Mouse (Mus musculus) intestine, embryonic 15.5 days (tissue): ENCODE results near the gene Sec24d. TPM values are rescaled to one million over a fixed set of nuclear protein-coding genes. Genes with fewer than 3 reads are reported as not detected.
A peak's percentile ranks its signal among the peaks of the same experiment; 100 is the strongest.

ENCODE experiments used
- ATAC-seq: fragments of 200-750 bp; cut with Nextera tagmentation; 2 replicates; pipeline ENCODE4 v1.8.0; 2017; ENCODE audit warnings: moderate TSS enrichment, moderate library complexity
- H3K27ac ChIP-seq: fragments of 300-500 bp; sonication (generic); 2 replicates; pipeline ENCODE4 v1.5.1; 2015; ENCODE audit warnings: mild to moderate bottlenecking, inconsistent platforms
- H3K27me3 ChIP-seq: fragments of 300-500 bp; sonication (generic); replicated peaks from 2 replicates; pipeline ENCODE4 v1.6.1; 2015; ENCODE audit warnings: inconsistent platforms
- H3K36me3 ChIP-seq: fragments of 300-500 bp; sonication (generic); 2 replicates; pipeline ENCODE4 v1.6.1; 2015; ENCODE audit warnings: inconsistent platforms
- H3K4me1 ChIP-seq: fragments of 300-500 bp; sonication (generic); replicated peaks from 2 replicates; pipeline ENCODE4 v1.6.1; 2015; ENCODE audit warnings: inconsistent platforms
- H3K4me2 ChIP-seq: fragments of 300-500 bp; sonication (generic); replicated peaks from 2 replicates; pipeline ENCODE4 v1.6.1; 2015; ENCODE audit warnings: mild to moderate bottlenecking, inconsistent platforms
- H3K4me3 ChIP-seq: fragments of 300-500 bp; sonication (generic); replicated peaks from 2 replicates; pipeline ENCODE4 v1.5.1; 2015; ENCODE audit warnings: inconsistent platforms
- H3K9ac ChIP-seq: fragments of 300-500 bp; sonication (generic); 2 replicates; pipeline ENCODE4 v1.6.1; 2015; ENCODE audit warnings: inconsistent platforms
- H3K9me3 ChIP-seq: fragments of 300-500 bp; sonication (generic); 2 replicates; pipeline ENCODE4 v1.6.1; 2016; ENCODE audit warnings: inconsistent platforms
- WGBS: fragments of 180-500 bp; shearing (Covaris S2); methylation state at CpG from one replicate; pipeline ENCODE4 v1.1.7; 2015; 5-methylcytosine and 5-hydroxymethylcytosine counted together
- polyA plus RNA-seq: library from polyadenylated mRNA; unstranded; fragments of >200 nt; fragmentation: Nextera tagmentation; extraction: Ambion mirVana; gene quantifications from 2 replicates; pipeline ENCODE4 v1.2.1, GENCODE M21; 2015

The Sec24d gene
- polyA plus RNA-seq, 1 experiment from 2014 or later: 95.9 TPM

DNA sequence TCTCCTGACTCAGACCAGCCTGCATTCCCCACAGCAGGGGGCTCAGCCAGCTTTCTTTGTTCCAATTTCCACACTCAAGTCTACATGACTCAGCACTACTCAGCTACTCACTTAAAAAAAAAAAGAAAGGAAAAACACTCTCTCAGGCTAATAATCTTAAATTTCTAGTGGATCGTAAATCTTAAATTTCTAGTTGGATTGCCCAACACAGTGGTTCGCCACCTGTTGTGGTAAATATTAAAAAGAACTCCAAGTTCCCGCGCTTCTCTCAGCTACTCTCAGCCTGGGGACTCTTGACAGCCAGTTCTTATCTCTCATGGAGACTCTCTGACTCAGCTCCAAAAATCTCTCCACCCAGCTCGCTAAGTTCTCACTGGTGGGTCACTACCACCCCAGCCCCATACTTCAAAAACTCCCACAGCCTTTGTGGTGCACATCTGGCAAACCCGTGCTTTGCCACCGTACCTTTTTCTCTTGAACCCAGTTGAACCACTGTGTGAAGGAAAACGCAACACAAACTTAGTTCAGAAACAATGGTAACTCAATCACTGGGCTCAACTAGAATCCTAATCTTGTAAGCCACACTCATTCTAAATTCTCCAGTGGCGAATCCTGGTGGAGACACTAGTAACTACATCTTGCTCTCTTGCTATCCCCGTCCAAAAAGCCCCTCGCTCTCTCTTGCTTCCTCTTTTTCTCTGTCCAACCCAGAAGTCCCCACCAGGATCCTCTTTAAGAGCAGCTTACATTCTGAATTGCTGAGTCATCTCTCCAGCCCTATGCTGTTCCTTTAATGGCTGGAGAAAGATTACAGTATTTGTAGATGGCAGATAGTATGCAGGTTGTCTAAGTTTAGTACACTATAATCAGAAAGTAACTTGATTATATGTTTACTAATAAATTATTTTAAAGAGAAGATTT is 10.8 kb upstream of the Sec24d start:
- Histone ChIP-seq H3K9me3 (no peaks in the 10 kb centered on the region), H3K4me2 (no peak overlapping the region), H3K4me3 (no peak overlapping the region), H3K36me3 (no peaks in the 10 kb centered on the region), H3K9ac (no peak overlapping the region), H3K27ac (no peak overlapping the region), H3K4me1 (no peaks in the 10 kb centered on the region), H3K27me3 (no peaks in the 10 kb centered on the region)
- 77% methylated on average over 11 of the region's 11 CpGs for WGBS
- no peak for ATAC-seq

DNA sequence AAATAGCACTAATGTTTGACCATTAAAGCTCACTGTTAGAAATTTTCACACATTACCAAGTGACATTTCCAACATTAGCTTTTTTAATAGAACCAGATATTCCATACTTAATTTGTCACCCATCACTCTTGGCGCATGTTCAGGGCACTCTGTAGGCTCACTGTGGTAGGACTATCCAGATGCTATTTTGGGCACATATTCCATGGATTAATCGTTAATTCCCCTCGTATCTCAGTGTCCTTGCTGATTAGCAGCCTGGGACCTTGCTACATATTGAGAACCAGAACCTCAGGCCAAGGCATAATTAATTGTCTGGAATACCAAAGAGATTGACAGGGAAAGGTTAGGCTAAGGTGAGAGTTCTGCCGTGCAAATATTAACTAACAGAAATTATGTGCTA is 8.5 kb upstream of the Sec24d start:
- WGBS: 73% methylated on average over 4 of the region's 4 CpGs
- H3K4me3 ChIP-seq: no peak overlapping the region
- H3K9me3 ChIP-seq: no peaks in the 10 kb centered on the region
- no peak overlapping the region for H3K9ac ChIP-seq
- ATAC-seq: no peak
- no peaks in the 10 kb centered on the region for H3K27me3 ChIP-seq
- H3K4me1 ChIP-seq: no peaks in the 10 kb centered on the region
- H3K4me2 ChIP-seq: no peak overlapping the region
- H3K36me3 ChIP-seq: no peaks in the 10 kb centered on the region
- no peak overlapping the region for H3K27ac ChIP-seq

DNA sequence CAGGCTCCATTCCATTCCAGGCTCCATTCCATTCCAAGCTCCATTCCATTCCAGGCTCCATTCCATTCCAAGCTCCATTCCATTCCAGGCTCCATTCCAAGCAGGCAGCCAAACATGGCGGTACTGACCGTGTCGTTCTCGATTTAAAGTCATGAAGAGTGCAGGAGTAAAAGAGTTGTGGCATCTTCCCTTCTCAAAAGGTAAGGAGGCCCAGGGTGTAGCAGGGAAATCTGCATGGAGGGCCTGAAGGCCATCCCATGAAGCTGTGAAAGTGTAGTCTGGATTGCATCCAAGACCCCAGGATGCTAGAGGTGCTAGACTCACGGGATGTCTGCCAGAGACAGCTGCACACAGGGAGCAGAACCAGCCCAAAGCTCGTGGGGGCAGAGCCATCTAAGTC is 2.5 kb upstream of the Sec24d start:
- no peak for ATAC-seq
- H3K4me2 ChIP-seq: peak overlapping the region; percentile 34
- no peaks in the 10 kb centered on the region for H3K36me3 ChIP-seq
- H3K4me1 ChIP-seq: no peaks in the 10 kb centered on the region; the same call in 1 of the 2 replicates
- no peaks in the 10 kb centered on the region for H3K27me3 ChIP-seq
- H3K9ac ChIP-seq: 0 out of 2 replicates have a peak overlapping the region, but pooled peaks have one; percentile 21
- peak overlapping the region; percentile 24 for H3K4me3 ChIP-seq
- no peaks in the 10 kb centered on the region for H3K9me3 ChIP-seq
- 46% methylated on average over 6 of the region's 6 CpGs for WGBS
- no peak overlapping the region for H3K27ac ChIP-seq

DNA sequence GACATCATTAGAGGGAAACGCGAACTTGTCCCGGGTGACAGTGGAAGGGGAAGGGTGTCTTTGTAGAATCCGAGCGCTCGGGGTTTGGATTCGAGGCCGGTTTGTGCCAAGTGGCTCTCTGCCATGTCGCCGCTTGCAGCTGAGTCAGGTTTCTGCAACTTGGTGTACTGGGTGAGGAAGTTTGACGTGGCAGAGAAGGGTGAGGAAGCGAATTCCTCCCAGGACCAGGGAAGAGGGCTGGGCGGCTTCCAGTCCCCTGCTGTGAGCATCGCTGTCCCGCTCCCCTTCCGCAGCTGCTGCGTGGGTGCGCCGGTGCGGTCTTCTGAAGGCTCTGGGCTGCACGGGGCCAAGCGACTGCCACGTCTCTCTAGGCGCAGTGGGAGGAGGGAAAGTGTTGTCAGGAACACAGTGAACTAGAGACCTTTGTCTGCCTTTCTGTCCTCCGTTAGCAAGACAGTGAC is 516 bp downstream of the Sec24d start:
- peak overlapping the region; percentile 73 for H3K4me3 ChIP-seq
- H3K27ac ChIP-seq: peak overlapping the region; percentile 72
- no peaks in the 10 kb centered on the region for H3K9me3 ChIP-seq
- under 1% methylated on average over 25 of the region's 25 CpGs for WGBS
- H3K36me3 ChIP-seq: peaks cover 18% of the 10 kb centered on the region
- H3K9ac ChIP-seq: peak overlapping the region; percentile 79
- H3K4me2 ChIP-seq: peak overlapping the region; percentile 73
- no peaks in the 10 kb centered on the region; the same call in 1 of the 2 replicates for H3K4me1 ChIP-seq
- peak; percentile 76 for ATAC-seq
- no peaks in the 10 kb centered on the region for H3K27me3 ChIP-seq

DNA sequence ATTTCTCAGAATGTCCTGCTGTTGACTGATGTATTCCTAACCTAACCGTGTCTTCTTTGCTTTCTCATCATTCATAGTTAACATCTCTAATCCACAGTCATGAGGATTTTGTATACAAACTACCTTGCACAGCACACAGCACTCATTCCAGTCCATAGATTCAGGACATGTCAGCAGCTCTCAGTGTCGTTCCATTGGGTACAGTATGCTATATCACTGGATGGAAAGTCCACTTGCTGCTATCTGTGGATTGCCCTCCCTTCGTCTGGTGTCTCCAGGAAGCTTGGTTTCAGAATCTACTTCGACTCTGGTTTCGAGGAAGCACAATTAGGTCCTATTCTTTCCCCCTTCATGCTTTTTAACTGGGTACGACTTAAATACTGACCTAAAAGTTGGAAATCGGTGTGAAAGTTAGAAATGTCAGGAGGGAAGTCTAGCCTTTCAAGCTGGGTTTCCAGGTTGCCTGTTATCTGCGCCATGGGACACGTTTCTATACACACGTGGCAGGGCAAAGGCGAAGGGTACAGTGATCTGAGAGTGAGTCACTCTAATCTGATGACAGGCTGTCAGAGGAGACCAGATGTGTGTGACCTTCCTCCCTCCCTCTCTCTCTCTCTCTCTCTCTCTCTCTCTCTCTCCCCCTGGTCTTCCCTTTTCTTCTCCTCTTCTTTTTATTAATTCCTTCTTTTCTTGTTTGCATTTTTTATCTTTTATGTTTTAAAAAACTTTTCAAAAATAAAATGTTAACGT is 15.8 kb downstream of the Sec24d start:
- no peak overlapping the region for H3K9ac ChIP-seq
- H3K9me3 ChIP-seq: no peaks in the 10 kb centered on the region
- no peak overlapping the region for H3K27ac ChIP-seq
- no peaks in the 10 kb centered on the region for H3K27me3 ChIP-seq
- no peak overlapping the region for H3K4me3 ChIP-seq
- peak; percentile 88 for ATAC-seq
- H3K4me1 ChIP-seq: no peaks in the 10 kb centered on the region; the same call in 1 of the 2 replicates
- WGBS: 84% methylated on average over 12 of the region's 12 CpGs
- no peak overlapping the region for H3K4me2 ChIP-seq
- peaks cover 18% of the 10 kb centered on the region for H3K36me3 ChIP-seq

DNA sequence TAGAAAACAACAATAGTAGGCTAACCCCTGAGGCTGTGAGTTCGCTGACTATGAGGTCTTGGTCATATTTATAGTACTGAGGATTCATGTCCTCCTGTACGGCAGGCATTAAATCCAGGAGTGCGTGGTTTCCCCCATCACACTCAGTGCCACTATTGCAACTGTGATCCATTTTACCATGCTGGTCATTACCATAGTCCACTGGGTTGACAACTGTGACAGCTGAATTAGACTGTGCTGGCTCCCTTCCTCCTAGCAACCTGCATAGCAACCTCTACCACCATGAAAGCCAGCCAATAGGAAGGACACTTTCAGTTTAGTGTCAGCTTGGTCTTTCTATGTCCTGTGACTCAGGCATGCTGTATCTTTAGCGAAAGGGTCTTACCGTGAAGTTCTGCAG is 17.0 kb downstream of the Sec24d start:
- Histone ChIP-seq H3K36me3 (peaks cover 18% of the 10 kb centered on the region), H3K4me2 (no peak overlapping the region), H3K4me1 (no peaks in the 10 kb centered on the region; the same call in 1 of the 2 replicates), H3K9ac (no peak overlapping the region), H3K4me3 (no peak overlapping the region), H3K27ac (no peak overlapping the region), H3K27me3 (no peaks in the 10 kb centered on the region), H3K9me3 (no peaks in the 10 kb centered on the region)
- WGBS: 96% methylated on average over 5 of the region's 5 CpGs
- ATAC-seq: no peak

DNA sequence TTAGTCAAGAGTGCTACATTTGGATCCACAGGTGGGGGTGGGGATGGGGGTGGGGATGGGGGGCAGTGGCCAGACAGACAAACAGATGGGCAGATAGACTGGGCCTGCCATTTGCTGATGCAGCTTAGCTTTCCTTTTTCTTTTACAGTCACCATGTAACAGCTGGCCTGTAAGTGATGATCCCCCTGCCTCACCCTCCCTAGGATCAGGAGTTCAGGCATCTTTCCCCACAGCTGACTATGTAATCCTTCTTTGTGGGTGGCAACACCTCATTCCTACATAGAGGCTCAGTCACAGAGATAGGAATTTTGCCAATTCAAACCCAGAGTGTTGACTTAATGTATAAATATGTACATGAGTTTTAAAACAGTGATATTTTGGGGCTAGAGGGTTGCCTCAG is 18.4 kb downstream of the Sec24d start:
- no peak overlapping the region for H3K9ac ChIP-seq
- H3K4me3 ChIP-seq: no peak overlapping the region
- H3K27ac ChIP-seq: no peak overlapping the region
- no peak for ATAC-seq
- H3K36me3 ChIP-seq: peaks cover 13% of the 10 kb centered on the region
- no peaks in the 10 kb centered on the region for H3K9me3 ChIP-seq
- peaks cover 2% of the 10 kb centered on the region; the same call in 1 of the 2 replicates for H3K4me1 ChIP-seq
- no peak overlapping the region for H3K4me2 ChIP-seq
- no peaks in the 10 kb centered on the region for H3K27me3 ChIP-seq

DNA sequence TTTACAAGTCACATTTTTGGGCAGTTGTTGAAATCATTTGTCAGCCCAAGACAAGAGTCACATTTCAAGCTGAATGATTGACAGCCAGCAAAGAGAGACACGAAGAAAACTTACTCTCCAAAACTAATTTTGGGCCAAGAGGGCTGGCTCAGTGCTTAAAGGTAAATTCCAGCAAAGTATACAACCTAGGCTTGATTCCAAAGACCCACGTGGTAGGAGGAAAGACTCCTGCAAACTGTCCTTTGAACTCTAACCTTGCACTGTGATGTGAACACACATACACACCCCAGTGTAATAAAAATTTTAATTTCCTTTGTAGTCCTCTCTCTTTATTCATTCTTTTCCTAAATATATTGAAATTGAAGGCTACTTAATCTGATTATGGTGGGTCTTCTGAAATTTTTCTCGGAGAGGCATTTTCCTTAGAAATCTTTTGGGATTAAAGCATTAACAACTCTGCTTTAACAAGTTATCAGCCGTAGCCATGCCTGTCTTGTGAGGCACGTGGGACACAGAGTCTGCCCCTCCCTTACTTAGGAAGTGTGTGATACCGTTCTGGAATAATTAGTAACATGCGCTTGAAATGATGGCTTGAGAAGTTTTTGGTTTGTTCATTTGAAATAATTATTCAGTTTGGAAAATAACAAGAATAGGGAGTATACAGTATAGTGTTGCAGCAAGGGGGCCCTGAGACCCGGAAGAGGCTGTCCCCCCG is 21.8 kb downstream of the Sec24d start:
- WGBS: 45% methylated on average over 9 of the region's 9 CpGs
- H3K27ac ChIP-seq: no peak overlapping the region
- H3K9me3 ChIP-seq: no peaks in the 10 kb centered on the region
- ATAC-seq: peak; percentile 89
- peaks cover 18% of the 10 kb centered on the region for H3K36me3 ChIP-seq
- H3K4me3 ChIP-seq: no peak overlapping the region
- H3K9ac ChIP-seq: no peak overlapping the region
- peaks cover 2% of the 10 kb centered on the region; the same call in 1 of the 2 replicates for H3K4me1 ChIP-seq
- no peak overlapping the region for H3K4me2 ChIP-seq
- H3K27me3 ChIP-seq: no peaks in the 10 kb centered on the region

DNA sequence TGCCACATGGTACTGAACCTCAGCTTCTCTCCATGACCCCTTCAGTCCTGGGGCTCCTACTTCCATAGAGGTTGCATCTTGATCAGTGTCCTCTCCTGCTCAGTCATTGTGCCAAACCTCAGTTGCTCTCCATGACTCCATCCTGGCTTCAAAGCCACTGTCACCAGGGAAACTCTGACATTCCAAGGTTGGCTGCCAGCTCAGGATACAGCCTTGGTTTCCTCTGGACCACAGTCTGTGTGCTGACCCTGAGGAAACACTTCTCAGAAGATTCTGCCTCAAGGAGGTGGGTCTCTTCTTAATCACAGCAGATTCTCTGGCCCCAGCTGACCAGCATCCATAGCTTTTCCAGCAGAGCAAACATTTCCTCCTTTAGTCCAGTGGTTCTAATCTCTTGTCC is 24.4 kb downstream of the Sec24d start:
- no peak overlapping the region for H3K4me2 ChIP-seq
- no peak overlapping the region for H3K27ac ChIP-seq

DNA sequence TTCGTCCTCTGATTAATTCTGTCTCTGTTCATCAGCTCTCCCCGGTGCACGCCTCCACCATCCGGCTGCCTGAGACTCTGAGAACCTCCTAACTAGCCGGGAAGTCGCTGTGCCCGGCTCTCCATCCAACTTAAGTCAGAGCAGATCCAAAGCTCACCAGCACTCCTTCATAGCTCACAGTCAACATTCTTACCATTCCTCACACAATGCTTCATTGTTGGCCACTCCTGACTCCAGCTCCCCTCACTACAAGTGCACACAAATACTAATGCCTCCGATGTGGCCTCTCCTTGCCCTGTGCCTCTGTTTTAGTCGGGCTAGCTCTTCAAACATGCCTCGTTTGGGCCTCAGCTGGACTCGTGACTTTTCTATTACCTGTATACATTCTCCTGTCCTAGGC is 29.4 kb downstream of the Sec24d start:
- no peaks in the 10 kb centered on the region for H3K9me3 ChIP-seq
- no peak overlapping the region for H3K27ac ChIP-seq
- H3K4me1 ChIP-seq: no peaks in the 10 kb centered on the region
- H3K36me3 ChIP-seq: peaks cover 35% of the 10 kb centered on the region
- H3K4me3 ChIP-seq: no peak overlapping the region
- H3K27me3 ChIP-seq: no peaks in the 10 kb centered on the region
- H3K4me2 ChIP-seq: no peak overlapping the region
- no peak for ATAC-seq
- WGBS: 54% methylated on average over 11 of the region's 11 CpGs
- H3K9ac ChIP-seq: no peak overlapping the region

More for the DNA sequence above, 24.4 kb downstream of the Sec24d start:
- Histone ChIP-seq H3K4me1 (peaks cover 2% of the 10 kb centered on the region; the same call in 1 of the 2 replicates), H3K9ac (no peak overlapping the region), H3K4me3 (no peak overlapping the region), H3K9me3 (no peaks in the 10 kb centered on the region), H3K36me3 (peaks cover 27% of the 10 kb centered on the region), H3K27me3 (no peaks in the 10 kb centered on the region)
- no peak for ATAC-seq

DNA sequence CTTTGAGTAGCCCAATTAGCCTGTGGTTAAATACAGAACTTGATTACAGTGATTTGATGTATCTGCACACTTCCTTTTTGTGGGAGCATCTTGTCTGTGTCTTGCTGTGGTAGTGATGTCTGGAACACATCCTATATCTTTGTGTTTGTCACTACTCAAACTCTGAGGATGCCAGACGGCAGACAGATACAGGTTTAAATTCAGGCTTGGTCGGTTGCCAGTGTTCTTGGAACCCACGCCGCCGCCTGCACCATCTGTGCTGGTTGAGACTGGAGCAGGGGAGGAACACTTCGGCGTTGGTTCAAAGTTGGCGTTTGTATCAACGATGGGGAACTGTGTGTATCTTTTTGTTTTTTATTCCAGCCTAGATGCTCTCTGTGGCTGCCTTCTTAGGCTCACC is 31.0 kb downstream of the Sec24d start:
- H3K9ac ChIP-seq: no peak overlapping the region
- H3K4me2 ChIP-seq: no peak overlapping the region
- H3K27me3 ChIP-seq: no peaks in the 10 kb centered on the region
- ATAC-seq: no peak
- H3K9me3 ChIP-seq: no peaks in the 10 kb centered on the region
- peaks cover 39% of the 10 kb centered on the region for H3K36me3 ChIP-seq
- no peak overlapping the region for H3K4me3 ChIP-seq
- 62% methylated on average over 9 of the region's 9 CpGs for WGBS
- no peaks in the 10 kb centered on the region for H3K4me1 ChIP-seq
- no peak overlapping the region for H3K27ac ChIP-seq

DNA sequence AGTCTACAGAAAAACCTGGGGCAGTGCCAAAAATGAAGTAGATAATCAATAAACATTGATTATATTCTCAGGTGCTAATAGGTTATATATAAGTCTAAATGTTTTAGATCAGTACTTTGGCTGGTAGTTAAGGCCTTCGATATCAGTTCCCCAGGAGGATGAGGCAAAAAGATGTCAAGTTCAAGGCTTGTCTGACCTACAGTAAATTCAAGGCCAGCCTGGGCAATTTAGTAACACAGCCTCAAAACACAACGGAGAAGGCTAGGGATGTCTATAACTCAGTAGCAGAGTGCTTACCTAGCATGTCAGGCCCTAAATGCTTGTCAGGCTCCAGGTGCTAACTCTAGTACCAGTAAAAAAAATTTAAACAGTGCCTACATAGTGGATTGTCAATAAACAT is 34.3 kb downstream of the Sec24d start:
- H3K9me3 ChIP-seq: no peaks in the 10 kb centered on the region
- H3K9ac ChIP-seq: no peak overlapping the region
- no peak overlapping the region for H3K27ac ChIP-seq
- no peak overlapping the region for H3K4me2 ChIP-seq
- H3K4me1 ChIP-seq: no peaks in the 10 kb centered on the region
- no peak overlapping the region for H3K4me3 ChIP-seq
- 91% methylated on average over 2 of the region's 2 CpGs for WGBS
- no peaks in the 10 kb centered on the region for H3K27me3 ChIP-seq
- no peak for ATAC-seq
- peaks cover 22% of the 10 kb centered on the region for H3K36me3 ChIP-seq
